Comparison of ENCODE assay signal across 18 mouse cellular contexts in genomic region chr2:68437216-68437615, GRCm38 (mm10).
"Had no signal": no experiment of that assay in that cellular context is flagged by ENCODE, and none has a peak within 500 bp of the region (broad histone marks: within the 10 kb centered on the region; RNA-seq: fewer than 3 reads in every experiment).

No protein-coding gene starts in this region.

- DNase-seq: liver, postnatal 0 days; lung, adult 2 months; lung, postnatal 14 days; lung, postnatal 36 days; midbrain, embryonic 14.5 days; right cerebral cortex, postnatal 14 days; thymus, adult 2 months; thymus, postnatal 25 days; thymus, postnatal 4 days had no signal

- H3K4me2 ChIP-seq: lung, embryonic 15.5 days; midbrain, embryonic 12.5 days had no signal

- H3K9me3 ChIP-seq: lung, embryonic 15.5 days; megakaryocyte, embryonic 14.5 days; midbrain, embryonic 12.5 days; neural tube, embryonic 12.5 days; stomach, embryonic 15.5 days had no signal

- H3K27me3 ChIP-seq: lung, embryonic 15.5 days; midbrain, embryonic 12.5 days; neural tube, embryonic 12.5 days; stomach, embryonic 15.5 days had no signal

- H3K27ac ChIP-seq: lung, embryonic 15.5 days; macrophage; midbrain, embryonic 12.5 days; neural tube, embryonic 12.5 days; stomach, embryonic 15.5 days; stomach, postnatal 0 days had no signal

- H3K9ac ChIP-seq: liver, postnatal 0 days; lung, embryonic 15.5 days; midbrain, embryonic 12.5 days; neural tube, embryonic 12.5 days; stomach, embryonic 15.5 days had no signal

- H3K36me3 ChIP-seq: lung, embryonic 15.5 days; midbrain, embryonic 12.5 days; neural tube, embryonic 12.5 days; stomach, embryonic 15.5 days had no signal

- ATAC-seq: liver, postnatal 0 days; lung, postnatal 0 days; midbrain, embryonic 16.5 days had no signal

- H3K4me1 ChIP-seq: megakaryocyte, embryonic 14.5 days had no signal

- H3K4me3 ChIP-seq: lung, embryonic 15.5 days; megakaryocyte, embryonic 14.5 days; midbrain, embryonic 12.5 days; neural tube, embryonic 12.5 days; stomach, embryonic 15.5 days had no signal
